Mouse (Mus musculus): ENCODE data around the gene Phf19.

- TF ChIP-seq USF1 (IDR thresholded peaks at IDR 0.05; ENCODE audit: low read depth): no peak
- no peak for TF ChIP-seq CTCF (IDR thresholded peaks at IDR 0.05; ENCODE audit: control insufficient read depth, insufficient read depth, insufficient read length)
Observed at GRCm38 (mm10) chr2:34896821-34897460, 16.9 kb downstream of the Phf19 start.

All from C2C12 (cell line).